Mouse (Mus musculus) liver, postnatal 0 days (tissue): ENCODE measurements around the gene Edem1.

Source experiments
- CTCF ChIP-seq: sonication (generic); IDR thresholded peaks from 2 replicates; pipeline ENCODE4 v1.5.1; 2016; ENCODE audit warnings: antibody characterized with exemption, low read depth
- EP300 ChIP-seq: IDR thresholded peaks from 2 replicates; pipeline ENCODE4 v1.6.1; 2016; ENCODE audit warnings: antibody characterized with exemption, low read depth, mild to moderate bottlenecking

- TF ChIP-seq CTCF (no peak), EP300 (no peak)
Measured at GRCm38 (mm10) chr6:108839432-108839831, 11.0 kb downstream of the Edem1 start.
